Mouse (Mus musculus): ENCODE data around the gene Txnrd2. TPM values are rescaled to one million over a fixed set of nuclear protein-coding genes. Genes with fewer than 3 reads are reported as not detected.

Gene Txnrd2
- polyA plus RNA-seq, 1 experiment from 2014 or later, result 26.1 TPM

DNA sequence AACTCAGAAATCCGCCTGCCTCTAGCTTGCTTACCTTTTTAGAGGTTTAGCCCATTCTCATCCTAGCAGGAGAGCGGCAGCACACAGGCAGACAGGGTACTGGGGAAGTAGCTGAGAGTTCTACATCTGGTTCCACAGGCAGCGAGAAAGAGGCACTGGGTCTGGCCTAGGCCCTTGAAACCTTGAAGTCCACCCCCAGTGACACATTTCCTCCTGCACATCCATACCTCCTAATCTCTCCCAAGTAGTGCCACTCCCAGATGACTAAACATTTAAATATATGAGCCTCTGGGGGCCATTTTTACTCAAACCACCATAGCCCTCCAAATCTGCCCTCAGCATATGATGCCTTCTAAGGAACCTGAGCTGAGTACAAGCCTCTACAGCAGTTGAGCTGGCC, 56.2 kb downstream of the Txnrd2 start:
- 93% methylated on average over 3 of the region's 3 CpGs for WGBS

DNA sequence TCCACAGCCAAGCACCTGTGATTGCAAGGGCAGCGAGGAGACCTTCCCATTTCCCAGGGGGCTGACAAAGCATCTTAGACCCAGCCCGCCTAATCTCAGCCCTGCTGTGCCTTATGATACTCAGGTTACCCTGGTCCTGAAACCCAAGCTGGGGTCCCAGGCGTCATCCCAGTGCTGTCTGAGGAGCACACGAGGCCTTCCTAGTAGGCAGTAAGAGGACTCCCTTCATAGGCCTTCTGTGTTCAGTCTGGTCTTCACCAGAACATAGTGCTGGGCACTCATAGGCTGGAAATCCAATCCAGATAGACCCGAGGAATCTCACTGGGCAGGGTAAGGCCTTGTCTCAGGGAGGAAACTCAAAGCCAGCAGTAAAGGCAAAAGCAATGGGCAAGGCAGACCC, 57.7 kb downstream of the Txnrd2 start:
- no peaks in the 10 kb centered on the region for H3K9me3 ChIP-seq
- H3K27me3 ChIP-seq, result peaks cover 5% of the 10 kb centered on the region; the same call in 1 of the 2 replicates
- H3K9ac ChIP-seq, result no peak overlapping the region
- H3K27ac ChIP-seq, result no peak overlapping the region
- H3K4me3 ChIP-seq, result no peak overlapping the region
- no peak for ATAC-seq (ENCODE audit: low FRiP score)
- 0 out of 2 replicates have a peak, but pooled peaks cover 6% of the 10 kb centered on the region for H3K36me3 ChIP-seq
- 52% methylated on average over 5 of the region's 5 CpGs for WGBS
- no peak overlapping the region for H3K4me2 ChIP-seq
- H3K4me1 ChIP-seq (replicated peaks), result peaks cover 17% of the 10 kb centered on the region

More for the DNA sequence above, 56.2 kb downstream of the Txnrd2 start:
- no peak for ATAC-seq (ENCODE audit: low FRiP score)
- no peaks in the 10 kb centered on the region for H3K9me3 ChIP-seq
- H3K27me3 ChIP-seq, result peaks cover 5% of the 10 kb centered on the region; the same call in 1 of the 2 replicates
- H3K4me3 ChIP-seq, result no peak overlapping the region
- H3K27ac ChIP-seq, result no peak overlapping the region
- H3K36me3 ChIP-seq, result peaks cover 13% of the 10 kb centered on the region
- H3K9ac ChIP-seq, result no peak overlapping the region
- H3K4me1 ChIP-seq (replicated peaks), result peaks cover 17% of the 10 kb centered on the region
- H3K4me2 ChIP-seq, result no peak overlapping the region

DNA sequence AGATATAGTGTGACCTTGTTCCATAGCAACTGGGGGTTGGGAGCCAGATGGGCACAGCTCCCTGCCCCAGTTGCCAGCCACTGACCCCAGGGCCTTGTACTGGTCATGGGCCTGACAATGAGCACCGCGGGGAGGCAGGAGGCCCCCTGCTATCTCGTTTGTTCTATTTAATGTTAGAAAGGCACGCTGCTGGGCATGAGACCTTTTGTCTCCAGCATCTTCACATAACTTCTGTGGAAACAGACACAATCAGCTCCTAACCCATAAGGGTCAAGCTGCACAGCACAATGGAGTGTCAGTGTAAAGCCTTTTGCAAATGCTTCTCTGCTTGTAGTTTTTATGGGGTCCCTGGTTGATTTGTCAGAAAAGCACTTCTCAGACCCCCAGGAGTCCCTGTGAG, 58.2 kb downstream of the Txnrd2 start:
- H3K9me3 ChIP-seq, result no peaks in the 10 kb centered on the region
- peaks cover 17% of the 10 kb centered on the region for H3K4me1 ChIP-seq (replicated peaks)
- H3K27ac ChIP-seq, result no peak overlapping the region
- ATAC-seq (ENCODE audit: low FRiP score), result no peak
- no peak overlapping the region for H3K4me3 ChIP-seq
- WGBS, result 10% methylated on average over 4 of the region's 4 CpGs
- H3K36me3 ChIP-seq, result 0 out of 2 replicates have a peak, but pooled peaks cover 3% of the 10 kb centered on the region
- H3K4me2 ChIP-seq, result no peak overlapping the region
- no peak overlapping the region for H3K9ac ChIP-seq
- peaks cover 5% of the 10 kb centered on the region; the same call in 1 of the 2 replicates for H3K27me3 ChIP-seq

DNA sequence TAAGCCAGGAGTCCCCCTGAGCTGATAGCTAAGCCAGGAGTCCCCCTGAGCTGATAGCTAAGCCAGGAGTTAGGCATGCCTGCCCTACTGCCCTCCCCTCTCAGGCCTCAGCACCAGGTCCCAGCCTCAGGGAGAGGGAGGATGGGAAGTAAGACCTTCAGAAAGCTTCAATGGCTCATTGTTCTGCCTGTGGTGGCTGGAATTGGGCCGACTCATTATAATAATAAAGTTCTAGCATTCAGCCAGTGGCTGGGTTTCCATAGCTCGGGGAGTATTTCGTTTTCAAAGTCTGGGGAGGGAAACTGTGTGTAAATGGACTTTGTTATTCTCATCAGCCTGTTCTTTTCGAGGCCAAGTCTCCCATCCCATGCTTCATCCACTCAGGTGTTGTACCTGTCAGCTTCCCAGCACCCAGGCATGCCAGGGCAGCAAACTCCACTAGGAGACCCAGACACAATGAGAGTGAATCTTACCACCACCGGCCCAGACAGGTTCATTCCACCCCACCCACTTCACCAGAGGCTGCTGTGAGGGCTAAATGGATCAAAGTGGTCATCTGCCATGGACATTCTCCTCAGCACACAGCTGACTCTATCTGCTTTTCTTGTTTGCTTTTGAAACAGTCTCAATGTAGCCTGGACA, 58.7 kb downstream of the Txnrd2 start:
- no peak for ATAC-seq (ENCODE audit: low FRiP score)
- Histone ChIP-seq H3K27me3 (peaks cover 5% of the 10 kb centered on the region; the same call in 1 of the 2 replicates), H3K27ac (no peak overlapping the region), H3K4me3 (no peak overlapping the region), H3K4me1 (replicated peaks) (peaks cover 17% of the 10 kb centered on the region), H3K9me3 (no peaks in the 10 kb centered on the region), H3K4me2 (no peak overlapping the region), H3K36me3 (0 out of 2 replicates have a peak, but pooled peaks cover 3% of the 10 kb centered on the region), H3K9ac (no peak overlapping the region)
- 13% methylated on average over 5 of the region's 5 CpGs for WGBS

DNA sequence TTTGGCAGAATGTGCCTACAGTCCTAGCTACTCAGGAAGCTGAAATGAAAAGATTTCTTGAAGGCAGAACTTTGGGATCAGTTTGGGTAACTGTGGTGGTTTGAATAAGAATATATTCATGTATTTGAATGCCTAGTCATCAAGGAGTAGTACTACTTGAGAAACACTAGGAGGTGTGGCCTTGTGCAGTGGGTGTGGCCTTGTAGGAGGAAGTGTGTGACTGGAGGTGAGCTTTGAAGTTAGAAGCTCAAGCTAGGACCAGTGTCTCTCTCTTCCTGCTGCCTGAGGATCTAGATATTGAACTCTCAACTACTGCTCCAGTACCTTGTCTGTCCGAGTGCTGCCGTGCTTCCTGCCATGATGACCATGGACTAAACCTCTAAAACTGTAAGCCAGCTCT, 59.9 kb downstream of the Txnrd2 start:
- no peak overlapping the region for H3K9ac ChIP-seq
- 98% methylated on average over 2 of the region's 2 CpGs for WGBS
- 0 out of 2 replicates have a peak, but pooled peaks cover 3% of the 10 kb centered on the region for H3K36me3 ChIP-seq
- no peak overlapping the region for H3K4me3 ChIP-seq
- peaks cover 14% of the 10 kb centered on the region for H3K4me1 ChIP-seq (replicated peaks)
- no peak overlapping the region for H3K4me2 ChIP-seq
- H3K27ac ChIP-seq, result no peak overlapping the region
- peaks cover 5% of the 10 kb centered on the region; the same call in 1 of the 2 replicates for H3K27me3 ChIP-seq
- no peak for ATAC-seq (ENCODE audit: low FRiP score)
- no peaks in the 10 kb centered on the region for H3K9me3 ChIP-seq

DNA sequence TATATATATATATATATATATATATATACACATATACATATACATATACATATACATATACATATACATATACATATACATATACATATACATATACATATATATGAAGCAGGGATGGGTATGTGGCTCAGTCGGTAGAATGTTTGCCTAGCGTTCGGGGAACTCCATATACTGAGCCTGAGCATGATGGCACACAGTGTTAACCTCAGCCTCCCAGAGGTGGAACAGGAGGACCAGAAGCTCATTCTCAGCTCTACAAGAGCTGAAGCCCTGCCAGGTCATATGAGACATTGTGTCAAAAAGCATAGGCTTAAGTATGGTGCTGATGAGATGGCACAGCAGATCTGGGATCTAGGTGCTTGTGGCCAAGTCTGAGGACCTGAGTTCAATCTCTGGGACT, 64.1 kb downstream of the Txnrd2 start:
- H3K4me3 ChIP-seq, result no peak overlapping the region
- no peaks in the 10 kb centered on the region for H3K4me1 ChIP-seq (replicated peaks)
- no peaks in the 10 kb centered on the region for H3K27me3 ChIP-seq
- H3K9ac ChIP-seq, result no peak overlapping the region
- no peaks in the 10 kb centered on the region for H3K9me3 ChIP-seq
- no peak for ATAC-seq (ENCODE audit: low FRiP score)
- WGBS, result 91% methylated on average over 3 of the region's 3 CpGs
- 0 out of 2 replicates have a peak, but pooled peaks cover 3% of the 10 kb centered on the region for H3K36me3 ChIP-seq
- H3K4me2 ChIP-seq, result no peak overlapping the region
- H3K27ac ChIP-seq, result no peak overlapping the region

DNA sequence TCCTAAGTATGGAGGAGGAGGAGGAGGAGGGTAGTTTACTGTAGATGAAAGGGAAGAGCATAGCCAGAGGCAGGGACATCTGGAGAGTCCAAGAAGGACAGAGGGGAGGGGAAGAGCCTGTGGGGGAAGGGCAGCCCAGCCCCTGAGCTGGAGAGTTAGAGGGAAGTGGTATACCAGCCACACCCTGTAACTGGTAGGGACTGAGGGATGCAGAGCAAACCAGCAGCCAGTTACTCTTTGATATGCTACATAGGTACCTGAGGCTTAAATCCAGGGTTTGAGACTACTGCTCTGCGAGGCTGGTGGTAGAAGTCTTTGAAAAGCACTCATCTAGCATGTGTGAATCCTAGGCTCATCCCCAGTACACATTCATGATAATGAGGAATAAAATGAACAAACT, 64.7 kb downstream of the Txnrd2 start:
- WGBS, result 59% methylated on average over 1 of the region's 1 CpGs
- Histone ChIP-seq H3K4me3 (no peak overlapping the region), H3K27ac (no peak overlapping the region), H3K9ac (no peak overlapping the region), H3K4me1 (replicated peaks) (no peaks in the 10 kb centered on the region), H3K36me3 (0 out of 2 replicates have a peak, but pooled peaks cover 3% of the 10 kb centered on the region), H3K27me3 (no peaks in the 10 kb centered on the region), H3K4me2 (no peak overlapping the region), H3K9me3 (no peaks in the 10 kb centered on the region)
- no peak for ATAC-seq (ENCODE audit: low FRiP score)

DNA sequence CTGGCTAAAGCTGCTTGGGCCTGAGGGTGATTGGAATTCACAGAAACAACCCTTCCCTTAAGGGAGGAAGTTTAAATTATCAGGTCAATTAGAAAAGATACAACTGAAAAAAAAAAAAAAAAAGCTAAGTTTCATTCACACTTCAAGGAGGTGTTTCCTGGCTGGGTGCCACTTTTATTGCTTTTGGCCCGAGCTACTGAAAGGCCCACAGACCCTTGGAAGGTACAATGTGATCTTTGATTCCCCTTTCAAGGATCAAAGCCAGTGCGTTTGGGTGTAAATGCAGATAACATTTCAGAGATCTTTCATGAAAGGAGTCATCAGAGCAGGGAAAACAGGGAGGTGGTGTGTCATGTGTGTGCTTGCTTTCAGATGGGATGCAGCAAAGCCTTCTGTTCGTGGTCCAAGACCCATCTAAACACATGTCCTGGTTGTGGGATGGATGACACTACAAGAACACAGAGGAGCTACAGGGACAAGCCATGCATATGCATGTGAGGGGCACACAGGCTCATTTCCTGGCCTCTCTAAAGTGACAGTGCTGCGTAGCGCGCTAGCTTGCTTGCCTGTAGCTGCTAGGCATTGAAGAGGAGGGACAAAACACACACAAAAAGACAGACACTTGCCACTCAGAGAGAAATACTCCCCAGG, 71.8 kb downstream of the Txnrd2 start:
- peak; percentile 74 for ATAC-seq (ENCODE audit: low FRiP score)
- Histone ChIP-seq H3K9ac (peak overlapping the region; percentile 87), H3K4me2 (peak overlapping the region; percentile 91), H3K27me3 (no peaks in the 10 kb centered on the region), H3K27ac (peak overlapping the region; percentile 91), H3K36me3 (peaks cover 18% of the 10 kb centered on the region), H3K4me1 (replicated peaks) (peaks cover 30% of the 10 kb centered on the region), H3K4me3 (peak overlapping the region; percentile 77), H3K9me3 (no peaks in the 10 kb centered on the region)
- 5% methylated on average over 6 of the region's 6 CpGs for WGBS

DNA sequence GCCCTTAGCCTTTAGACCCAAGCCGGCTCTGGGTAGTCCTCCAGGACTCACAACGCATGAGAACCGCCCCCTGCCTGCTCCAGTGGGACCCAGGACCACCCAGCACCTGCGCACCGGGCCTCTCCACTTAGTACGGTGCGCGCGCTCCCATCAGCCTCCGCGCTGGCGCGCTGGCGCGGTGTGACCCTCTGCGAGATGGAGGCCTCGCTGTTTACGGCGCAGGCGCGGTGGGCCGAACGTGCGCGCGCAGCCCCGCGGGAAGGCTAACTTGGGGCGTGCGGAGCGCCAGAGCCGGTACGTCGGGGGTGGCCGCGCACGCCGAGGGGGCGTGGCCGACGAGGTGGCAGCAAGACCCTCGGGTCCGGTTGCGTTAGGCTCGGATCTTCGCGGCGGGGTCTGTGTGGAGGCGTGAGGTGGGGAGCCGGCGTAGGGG, 72.4 kb downstream of the Txnrd2 start, which contains the start of the genes Gnb1l and Rtl10:
Gnb1l (plus strand) TSS at position 156 of the 433 bp plus-strand sequence.
Rtl10 (plus strand) TSS at position 344 of the 433 bp plus-strand sequence.
- WGBS, result under 1% methylated on average over 51 of the region's 51 CpGs

DNA sequence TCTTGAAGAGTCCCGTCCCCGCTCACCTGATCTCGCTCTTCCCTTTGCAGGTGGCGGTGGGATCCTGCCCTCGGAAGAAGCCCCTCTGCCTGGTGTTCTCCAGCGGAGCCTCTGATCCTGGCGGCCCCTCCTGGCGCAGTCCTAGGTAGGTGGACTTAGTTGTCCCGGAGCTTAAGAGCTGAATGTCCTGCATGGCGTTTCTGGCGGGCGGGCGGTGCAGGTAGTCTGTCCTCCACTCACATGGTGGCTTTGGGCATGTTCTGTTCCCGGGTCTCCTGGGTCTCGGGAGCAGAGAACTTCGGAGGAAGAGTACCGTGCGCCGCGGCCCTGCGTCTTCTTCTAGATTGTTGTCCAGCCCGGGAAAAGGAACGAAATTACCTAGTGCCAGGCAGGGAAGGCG, 72.8 kb downstream of the Txnrd2 start:
- no peaks in the 10 kb centered on the region for H3K9me3 ChIP-seq
- peak overlapping the region; percentile 87 for H3K9ac ChIP-seq
- H3K4me1 ChIP-seq (replicated peaks), result peaks cover 30% of the 10 kb centered on the region
- WGBS, result under 1% methylated on average over 24 of the region's 24 CpGs
- no peak for ATAC-seq (ENCODE audit: low FRiP score)
- peak overlapping the region; percentile 77 for H3K4me3 ChIP-seq
- H3K27me3 ChIP-seq, result no peaks in the 10 kb centered on the region
- peak overlapping the region; percentile 91 for H3K27ac ChIP-seq
- peak overlapping the region; percentile 91 for H3K4me2 ChIP-seq
- H3K36me3 ChIP-seq, result peaks cover 24% of the 10 kb centered on the region

More for the DNA sequence above, 72.4 kb downstream of the Txnrd2 start, which contains the start of the genes Gnb1l and Rtl10:
- Histone ChIP-seq H3K9me3 (no peaks in the 10 kb centered on the region), H3K27me3 (no peaks in the 10 kb centered on the region), H3K27ac (peak within 1 kb of the TSS; percentile 91), H3K9ac (peak within 1 kb of the TSS; percentile 87), H3K36me3 (peaks cover 20% of the 10 kb centered on the region), H3K4me3 (peak within 1 kb of the TSS; percentile 77), H3K4me1 (replicated peaks) (peaks cover 30% of the 10 kb centered on the region), H3K4me2 (peak within 1 kb of the TSS; percentile 91)
- peak; percentile 99 for ATAC-seq (ENCODE audit: low FRiP score)

DNA sequence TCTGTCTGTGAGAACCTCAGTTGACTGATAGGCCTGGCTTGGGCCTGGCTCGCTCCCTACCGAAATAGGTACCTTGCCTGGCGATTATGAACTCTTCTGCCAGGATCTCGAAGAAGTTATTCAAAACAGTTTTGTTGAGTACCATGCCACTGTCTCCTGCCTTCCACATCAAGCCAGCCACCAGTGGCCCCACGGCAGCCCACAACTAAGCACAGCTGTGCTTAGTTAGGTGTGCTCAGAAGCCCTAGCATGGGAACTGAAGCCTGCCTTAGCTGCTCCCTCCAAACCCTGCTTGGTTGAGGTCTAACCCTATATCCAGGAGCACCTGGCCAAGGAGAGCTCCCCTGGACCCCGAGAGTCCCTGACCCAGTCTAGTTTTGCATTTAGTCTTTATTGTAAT, 75.3 kb downstream of the Txnrd2 start:
- WGBS, result 95% methylated on average over 6 of the region's 6 CpGs
- Histone ChIP-seq H3K4me2 (no peak overlapping the region), H3K4me1 (replicated peaks) (peaks cover 30% of the 10 kb centered on the region), H3K27me3 (no peaks in the 10 kb centered on the region), H3K9ac (no peak overlapping the region), H3K36me3 (peaks cover 30% of the 10 kb centered on the region), H3K27ac (no peak overlapping the region), H3K4me3 (no peak overlapping the region), H3K9me3 (no peaks in the 10 kb centered on the region)
- no peak for ATAC-seq (ENCODE audit: low FRiP score)

DNA sequence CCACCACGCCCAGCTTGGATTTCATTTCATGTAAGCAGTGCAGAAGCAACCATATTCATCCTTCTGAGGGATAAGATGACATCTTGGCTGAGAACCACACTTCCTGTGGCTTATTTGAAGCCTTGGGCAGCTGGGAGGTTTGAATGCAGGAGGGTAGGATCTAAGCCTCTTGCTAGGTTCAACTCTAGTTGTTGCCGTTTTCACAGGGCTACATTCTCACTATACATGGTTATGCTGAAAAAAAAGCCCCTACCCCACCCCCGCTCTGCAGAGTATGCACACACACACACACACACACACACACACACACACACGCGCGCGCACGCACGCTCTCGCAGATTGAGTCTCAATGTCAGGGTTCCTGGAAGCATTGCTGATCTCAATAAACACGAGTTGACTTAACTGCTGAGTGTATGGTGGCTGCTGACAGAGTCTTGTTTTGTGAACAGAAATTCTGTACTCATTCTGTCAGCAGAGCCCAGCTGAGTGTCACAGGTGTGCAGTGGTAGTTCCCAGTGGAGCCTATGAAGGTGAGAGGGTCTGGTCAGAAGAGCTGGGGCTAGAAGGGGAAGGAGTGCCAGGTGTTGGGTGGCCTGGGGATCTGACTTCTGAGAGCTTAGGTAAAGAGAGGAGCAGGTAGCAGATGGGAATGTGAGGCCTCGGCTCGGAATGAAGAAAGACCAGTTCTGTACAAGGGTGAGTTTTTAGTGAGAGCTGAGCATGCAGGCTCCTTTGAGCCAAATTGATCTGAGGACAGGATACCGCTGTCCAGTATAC, 77.6 kb downstream of the Txnrd2 start:
- H3K27ac ChIP-seq, result no peak overlapping the region
- WGBS, result 96% methylated on average over 14 of the region's 14 CpGs
- no peak overlapping the region for H3K9ac ChIP-seq
- H3K27me3 ChIP-seq, result no peaks in the 10 kb centered on the region
- no peaks in the 10 kb centered on the region for H3K9me3 ChIP-seq
- peaks cover 30% of the 10 kb centered on the region for H3K36me3 ChIP-seq
- H3K4me2 ChIP-seq, result no peak overlapping the region
- peaks cover 21% of the 10 kb centered on the region for H3K4me1 ChIP-seq (replicated peaks)
- ATAC-seq (ENCODE audit: low FRiP score), result no peak
- H3K4me3 ChIP-seq, result no peak overlapping the region

Measured in hindbrain, embryonic 13.5 days (tissue).